Mouse (Mus musculus): ENCODE results near the gene Zc3hav1.

- TF ChIP-seq POLR2A (IDR thresholded peaks at IDR 0.05; ENCODE audit: control insufficient read depth, low read depth, low read length) (no peak), CTCF (IDR thresholded peaks at IDR 0.05; ENCODE audit: control insufficient read depth, insufficient read depth, insufficient replicate concordance, low read depth, low read length) (no peak)
Observed at GRCm38 (mm10) chr6:38363370-38363769, 9.0 kb upstream of the Zc3hav1 start.
